Comparison of ENCODE assay signal across 8 mouse cellular contexts in genomic region chr13:99859082-99859481, GRCm38 (mm10). TPM values are rescaled to one million over a fixed set of nuclear protein-coding genes. Genes with fewer than 3 reads are reported as not detected.
DNase-seq lines count a peak whose midpoint lies in the region; ATAC-seq and TF ChIP-seq lines count a peak whose summit lies in the region.

No protein-coding gene starts in this region.

- no peaks in the 10 kb centered on the region for H3K27me3 ChIP-seq in midbrain, embryonic 14.5 days (ENCODE audit: control insufficient read depth, insufficient read depth, low read length)

- no peaks in the 10 kb centered on the region for H3K36me3 ChIP-seq in midbrain, embryonic 14.5 days (ENCODE audit: control insufficient read depth, insufficient read depth, low read length)

- TF ChIP-seq CTCF in lung, adult 2 months (IDR thresholded peaks at IDR 0.05; ENCODE audit: insufficient read depth, low read length), result peak; percentile 83
- TF ChIP-seq CTCF in cortical plate, adult 2 months (IDR thresholded peaks at IDR 0.05; ENCODE audit: extremely low read depth, insufficient read depth, low read length), result peak; percentile 96

- H3K9ac ChIP-seq in midbrain, embryonic 14.5 days (replicated peaks; ENCODE audit: low read length), result no peak overlapping the region

- H3K4me3 ChIP-seq in lung, adult 2 months (replicated peaks; ENCODE audit: extremely low read depth, low read depth, low read length), result no peak overlapping the region
- no peak overlapping the region for H3K4me3 ChIP-seq in cortical plate, adult 2 months (ENCODE audit: insufficient read depth, low read length)
- no peak overlapping the region for H3K4me3 ChIP-seq in midbrain, embryonic 14.5 days (replicated peaks; ENCODE audit: low read depth, low read length)

- DNase-seq in adrenal gland, adult 18-20 months (ENCODE audit: low spot score in 2 of 2), result peak; percentile 42 to 50
- DNase-seq in adrenal gland, adult 2 months, result no peak
- DNase-seq in lung, adult 2 months, result peak; percentile 23
- no peak for DNase-seq in lung, postnatal 4 days
- DNase-seq in kidney, postnatal 36 days, result peak; percentile 40 to 76
- peak; percentile 89 for DNase-seq in midbrain, embryonic 14.5 days
- peak; percentile 63 for DNase-seq in telencephalon, adult 2 months (ENCODE audit: low read depth, low spot score)

- peak; percentile 40; the same call in 1 of the 2 replicates for ATAC-seq in midbrain, embryonic 14.5 days (ENCODE audit: low FRiP score, low TSS enrichment)

- no peaks in the 10 kb centered on the region for H3K9me3 ChIP-seq in midbrain, embryonic 14.5 days (ENCODE audit: control insufficient read depth, low read length)

- WGBS in lung, adult 2 months, result 22% methylated on average over 1 of the region's 1 CpGs
- 3% methylated on average over 1 of the region's 1 CpGs for WGBS in midbrain, embryonic 14.5 days

- H3K27ac ChIP-seq in cortical plate, adult 2 months (ENCODE audit: insufficient read depth, low read length), result no peak overlapping the region
- H3K27ac ChIP-seq in midbrain, embryonic 14.5 days (replicated peaks; ENCODE audit: low read depth, low read length), result no peak overlapping the region

- TF ChIP-seq POLR2A in lung, adult 2 months (IDR thresholded peaks at IDR 0.05; ENCODE audit: borderline replicate concordance, extremely low read depth, low read depth, low read length), result no peak
- no peak for TF ChIP-seq POLR2A in cortical plate, adult 2 months (IDR thresholded peaks at IDR 0.05; ENCODE audit: extremely low read depth, insufficient read depth, low read length)

- H3K4me1 ChIP-seq in lung, adult 2 months (ENCODE audit: control insufficient read depth, insufficient read depth, low read length), result no peaks in the 10 kb centered on the region
- no peaks in the 10 kb centered on the region for H3K4me1 ChIP-seq in cortical plate, adult 2 months (ENCODE audit: control insufficient read depth, insufficient read depth, low read length)
- no peaks in the 10 kb centered on the region for H3K4me1 ChIP-seq in midbrain, embryonic 14.5 days (ENCODE audit: control insufficient read depth, insufficient read depth, low read length)

- no peak overlapping the region for H3K4me2 ChIP-seq in midbrain, embryonic 14.5 days (ENCODE audit: low read length)

RNA-seq across cellular contexts. Expression of gene Cartpt, which starts 41.8 kb away (rescaled TPM):
- 10 to 100 TPM in 1 of 2 experiments, 1 to 10 TPM in 1; 6.7 to 14.4 TPM for total RNA-seq in adrenal gland, adult 18-20 months (2021)
- 10 to 100 TPM; 11.6 to 17.3 TPM for total RNA-seq in adrenal gland, adult 2 months (2021)
- polyA plus RNA-seq in adrenal gland, adult 2 months (2012; rRNA removed), result 2.4 and 9.3 TPM in 2 replicates
- 0.21 TPM in 1 of 2 replicates, not detected in the other for polyA plus RNA-seq in lung, adult 2 months (2012; rRNA removed)
- polyA plus RNA-seq in cortical plate, adult 2 months (2012; rRNA removed), result 10.3 and 14.4 TPM in 2 replicates
- polyA plus RNA-seq in midbrain, embryonic 14.5 days (2014; fragmentation: Nextera tagmentation; extraction: Ambion mirVana), result 18.4 and 24.8 TPM in 2 replicates

Comparison
In these comparisons a context has a peak if more than half of its experiments do, and no peak if none do; other contexts are left out.
1. DNase-seq: peak in adrenal gland, adult 18-20 months (2 of 2), lung, adult 2 months (single experiment), kidney, postnatal 36 days (2 of 2), midbrain, embryonic 14.5 days (single experiment) and telencephalon, adult 2 months (single experiment); none in adrenal gland, adult 2 months (single experiment) and lung, postnatal 4 days (0 of 2).